Mouse (Mus musculus): ENCODE measurements around the gene Itgb6.

GRCm38 (mm10) chr2:60692239-60692638 is 30.2 kb downstream of the Itgb6 start:
- no peak for TF ChIP-seq CTCF (IDR thresholded peaks at IDR 0.05; ENCODE audit: low read depth)
- no peak for TF ChIP-seq EP300 (IDR thresholded peaks at IDR 0.05; ENCODE audit: low read depth)
